Mouse (Mus musculus) cerebellum, adult 2 months (tissue): Measurements from ENCODE around the gene Txndc12. TPM values are rescaled to one million over a fixed set of nuclear protein-coding genes. Genes with fewer than 3 reads are reported as not detected.

ENCODE experiments used
- DNase-seq, 2 experiments: peaks; one replicate each; pipeline ENCODE4 v3.0.0; 2021
- H3K27ac ChIP-seq: fragments of 200-500 bp; 2 replicates; pipeline ENCODE4 v1.5.1; 2012; ENCODE audit warnings: low read length, control low read depth, inconsistent platforms; ENCODE audit not compliant: insufficient read depth
- H3K27me3 ChIP-seq: fragments of 200-500 bp; 2 replicates; pipeline ENCODE4 v1.6.1; 2012; ENCODE audit warnings: inconsistent platforms, mild to moderate bottlenecking, low read length, moderate library complexity; ENCODE audit not compliant: control insufficient read depth, insufficient read depth
- H3K4me1 ChIP-seq: fragments of 200-500 bp; 2 replicates; pipeline ENCODE4 v1.6.1; 2011; ENCODE audit warnings: low read length; ENCODE audit not compliant: control insufficient read depth, insufficient read depth
- H3K4me3 ChIP-seq: fragments of 200-500 bp; replicated peaks from 2 replicates; pipeline ENCODE3; 2011; ENCODE audit warnings: mild to moderate bottlenecking, low read depth, low read length, control low read depth; ENCODE audit not compliant: insufficient read depth
- CTCF ChIP-seq: fragments of 200-500 bp; IDR thresholded peaks from 2 replicates; pipeline ENCODE4 v1.5.1; 2011; ENCODE audit warnings: low read depth, mild to moderate bottlenecking, control low read depth, low read length, moderate library complexity, borderline replicate concordance; ENCODE audit not compliant: insufficient read depth
- POLR2A ChIP-seq: fragments of 200-500 bp; IDR thresholded peaks from 2 replicates; pipeline ENCODE4 v1.6.1; 2011; ENCODE audit warnings: low read length, control low read depth, borderline replicate concordance; ENCODE audit not compliant: insufficient read depth
- WGBS: fragments of 180-500 bp; shearing (Covaris S2); methylation state at CpG from one replicate; pipeline ENCODE4 v1.1.7; 2018; 5-methylcytosine and 5-hydroxymethylcytosine counted together
- polyA plus RNA-seq: library from polyadenylated mRNA; depleted of rRNA; stranded (reverse); fragments of >200 nt; gene quantifications from 2 replicates; pipeline ENCODE4 v1.2.3, GENCODE M21; 2012

Txndc12 gene
- polyA plus RNA-seq, 1 experiment: 53.6 TPM

GRCm38 (mm10) chr4:108869730-108870374 is 35.5 kb downstream of the Txndc12 start:
- Histone ChIP-seq H3K27me3 (no peaks in the 10 kb centered on the region; the same call in 1 of the 2 replicates), H3K4me1 (no peaks in the 10 kb centered on the region), H3K4me3 (no peak overlapping the region), H3K27ac (no peak overlapping the region)
- no peak for TF ChIP-seq POLR2A
- TF ChIP-seq CTCF: peak; percentile 98
- 35% methylated on average over 10 of the region's 10 CpGs for WGBS
- peak; percentile 76 to 80 for DNase-seq

- H3K4me3 ChIP-seq: no peak overlapping the region
Observed at GRCm38 (mm10) chr4:108873746-108874145, 39.3 kb downstream of the Txndc12 start.

GRCm38 (mm10) chr4:108877901-108878300 is 43.5 kb downstream of the Txndc12 start:
- no peaks in the 10 kb centered on the region for H3K27me3 ChIP-seq
- TF ChIP-seq POLR2A (no peak), CTCF (no peak)
- no peaks in the 10 kb centered on the region for H3K4me1 ChIP-seq
- H3K4me3 ChIP-seq: no peak overlapping the region
- 90% methylated on average over 6 of the region's 6 CpGs for WGBS
- DNase-seq: no peak
- H3K27ac ChIP-seq: no peak overlapping the region

More at GRCm38 (mm10) chr4:108873746-108874145, 39.3 kb downstream of the Txndc12 start:
- Histone ChIP-seq H3K4me1 (no peaks in the 10 kb centered on the region), H3K27ac (no peak overlapping the region), H3K27me3 (no peaks in the 10 kb centered on the region; the same call in 1 of the 2 replicates)
- TF ChIP-seq POLR2A: no peak
- no peak for TF ChIP-seq CTCF
- 94% methylated on average over 5 of the region's 5 CpGs for WGBS
- no peak for DNase-seq

GRCm38 (mm10) chr4:108878963-108879822 is 44.8 kb downstream of the Txndc12 start, which contains the start of gene Rab3b:
Rab3b (plus strand) TSS chr4:108879063.
- TF ChIP-seq POLR2A: no peak
- no peak for TF ChIP-seq CTCF
- DNase-seq: peak; percentile 11 to 27
- no peak within 1 kb of the TSS for H3K4me3 ChIP-seq
- under 1% methylated on average over 46 of the region's 46 CpGs for whole genome bisulfite sequencing
- no peaks in the 10 kb centered on the region for H3K27me3 ChIP-seq
- H3K4me1 ChIP-seq: no peaks in the 10 kb centered on the region
- no peak within 1 kb of the TSS for H3K27ac ChIP-seq

GRCm38 (mm10) chr4:108883815-108884214 is 49.4 kb downstream of the Txndc12 start:
- Histone ChIP-seq H3K4me3 (no peak overlapping the region), H3K4me1 (no peaks in the 10 kb centered on the region), H3K27me3 (no peaks in the 10 kb centered on the region), H3K27ac (no peak overlapping the region)
- 55% methylated on average over 13 of the region's 13 CpGs for WGBS
- TF ChIP-seq POLR2A (no peak), CTCF (no peak)
- DNase-seq: peak in 1 of 2 experiments; percentile 12

GRCm38 (mm10) chr4:108887456-108887855 is 53.1 kb downstream of the Txndc12 start:
- Histone ChIP-seq H3K4me3 (no peak overlapping the region), H3K4me1 (no peaks in the 10 kb centered on the region), H3K27ac (no peak overlapping the region), H3K27me3 (no peaks in the 10 kb centered on the region)
- TF ChIP-seq CTCF: no peak
- TF ChIP-seq POLR2A: no peak
- 94% methylated on average over 4 of the region's 4 CpGs for WGBS
- no peak for DNase-seq

- no peaks in the 10 kb centered on the region for H3K4me1 ChIP-seq
- H3K27me3 ChIP-seq: no peaks in the 10 kb centered on the region
- TF ChIP-seq POLR2A (no peak), CTCF (no peak)
- DNase-seq: no peak
- H3K4me3 ChIP-seq: no peak overlapping the region
- H3K27ac ChIP-seq: no peak overlapping the region
- 28% methylated on average over 6 of the region's 6 CpGs for WGBS
Observed at GRCm38 (mm10) chr4:108890876-108891275, 56.5 kb downstream of the Txndc12 start.

GRCm38 (mm10) chr4:108900421-108900820 is 66.0 kb downstream of the Txndc12 start:
- H3K4me3 ChIP-seq: no peak overlapping the region
- TF ChIP-seq POLR2A: no peak
- no peak for TF ChIP-seq CTCF
- DNase-seq: no peak
- H3K27ac ChIP-seq: no peak overlapping the region
- H3K27me3 ChIP-seq: no peaks in the 10 kb centered on the region
- WGBS: 81% methylated on average over 7 of the region's 7 CpGs
- H3K4me1 ChIP-seq: no peaks in the 10 kb centered on the region
